Comparison of ENCODE assay signal across 8 mouse cellular contexts in genomic region chr1:33907421-33908190, GRCm38 (mm10). TPM values are rescaled to one million over a fixed set of nuclear protein-coding genes. Genes with fewer than 3 reads are reported as not detected.
DNase-seq lines count a peak whose midpoint lies in the region; ATAC-seq and TF ChIP-seq lines count a peak whose summit lies in the region.

TSS of gene Bend6 (minus strand) at chr1:33907816.

- peak within 1 kb of the TSS; percentile 95 for H3K4me2 ChIP-seq in heart, embryonic 13.5 days
- H3K4me2 ChIP-seq in liver, embryonic 15.5 days, result peak within 1 kb of the TSS; percentile 69
- H3K4me2 ChIP-seq in neural tube, embryonic 13.5 days, result peak within 1 kb of the TSS; percentile 80

- no peaks in the 10 kb centered on the region for H3K9me3 ChIP-seq in ES-E14 (ENCODE audit: control insufficient read depth, insufficient read depth, low read depth, low read length)
- H3K9me3 ChIP-seq in forebrain, embryonic 10.5 days, result no peaks in the 10 kb centered on the region
- no peaks in the 10 kb centered on the region for H3K9me3 ChIP-seq in heart, embryonic 13.5 days
- no peaks in the 10 kb centered on the region for H3K9me3 ChIP-seq in liver, embryonic 15.5 days (replicated peaks)
- H3K9me3 ChIP-seq in neural tube, embryonic 13.5 days, result no peaks in the 10 kb centered on the region

- peak; percentile 47 for DNase-seq in ES-E14 (ENCODE audit: low read depth, low spot score)
- peak; percentile 22 for DNase-seq in c-Kit-positive CD71-positive TER-119-negative erythroid progenitor cells, embryonic 14.5 days (ENCODE audit: low read depth)
- DNase-seq in forebrain, embryonic 10.5 days (ENCODE audit: extremely low spot score, low spot score), result peak; percentile 71
- DNase-seq in kidney, postnatal 36 days, result peak; percentile 26 to 57
- peak; percentile 63 for DNase-seq in thymus, postnatal 25 days

- in situ Hi-C loops in ES-E14 (cut with MboI; ENCODE audit: low sequenced_read_pairs in 2 of 2, unreplicated experiment in 2 of 2), result no loop called here

- H3K36me3 ChIP-seq in ES-E14 (ENCODE audit: control insufficient read depth, insufficient read depth, low read length, poor library complexity, severe bottlenecking), result no peaks in the 10 kb centered on the region
- no peaks in the 10 kb centered on the region for H3K36me3 ChIP-seq in forebrain, embryonic 10.5 days (replicated peaks)
- H3K36me3 ChIP-seq in heart, embryonic 13.5 days, result no peaks in the 10 kb centered on the region
- H3K36me3 ChIP-seq in liver, embryonic 15.5 days (replicated peaks), result no peaks in the 10 kb centered on the region
- no peaks in the 10 kb centered on the region for H3K36me3 ChIP-seq in neural tube, embryonic 13.5 days

- WGBS in forebrain, embryonic 10.5 days, result 3% methylated on average over 103 of the region's 110 CpGs
- under 1% methylated on average over 61 of the region's 110 CpGs for WGBS in heart, embryonic 13.5 days
- WGBS in liver, embryonic 15.5 days (ENCODE audit: insufficient replicate concordance), result under 1% methylated on average over 98 of the region's 110 CpGs
- WGBS in neural tube, embryonic 13.5 days, result under 1% methylated on average over 73 of the region's 110 CpGs

- 0 out of 2 replicates have a peak within 1 kb of the TSS, but pooled peaks have one; percentile 26 for H3K27ac ChIP-seq in ES-E14 (ENCODE audit: insufficient read depth, low read depth, low read length, poor library complexity, severe bottlenecking)
- peak within 1 kb of the TSS; percentile 89 for H3K27ac ChIP-seq in forebrain, embryonic 10.5 days
- H3K27ac ChIP-seq in heart, embryonic 13.5 days (replicated peaks), result no peak within 1 kb of the TSS
- no peak within 1 kb of the TSS for H3K27ac ChIP-seq in liver, embryonic 15.5 days (replicated peaks)
- H3K27ac ChIP-seq in neural tube, embryonic 13.5 days (replicated peaks), result peak within 1 kb of the TSS; percentile 88

- H3K4me1 ChIP-seq in ES-E14 (ENCODE audit: control insufficient read depth in 2 of 2, insufficient read depth in 2 of 2, low read length in 2 of 2, poor library complexity in 1 of 2), result peaks cover 2 to 8% of the 10 kb centered on the region in 2 experiments; a peak in 2 of 4 replicates
- peaks cover 27% of the 10 kb centered on the region for H3K4me1 ChIP-seq in forebrain, embryonic 10.5 days
- peaks cover 32% of the 10 kb centered on the region for H3K4me1 ChIP-seq in heart, embryonic 13.5 days
- peaks cover 3% of the 10 kb centered on the region; the same call in 1 of the 2 replicates for H3K4me1 ChIP-seq in liver, embryonic 15.5 days (replicated peaks)
- H3K4me1 ChIP-seq in neural tube, embryonic 13.5 days (replicated peaks), result peaks cover 24% of the 10 kb centered on the region

- ATAC-seq in heart, embryonic 13.5 days (ENCODE audit: extremely low read depth, insufficient number of reproducible peaks, low FRiP score, low TSS enrichment), result peak; percentile 33
- peak; percentile 76 for ATAC-seq in liver, embryonic 15.5 days (ENCODE audit: insufficient read depth)
- peak; percentile 88 for ATAC-seq in neural tube, embryonic 13.5 days (ENCODE audit: low read depth)

- H3K4me3 ChIP-seq in ES-E14 (ENCODE audit: insufficient read depth in 1 of 2, low read depth in 1 of 2, low read length in 2 of 2, poor library complexity in 1 of 2, severe bottlenecking in 1 of 2), result peak within 1 kb of the TSS; percentile 81 to 89
- H3K4me3 ChIP-seq in forebrain, embryonic 10.5 days, result peak within 1 kb of the TSS; percentile 73
- H3K4me3 ChIP-seq in heart, embryonic 13.5 days, result peak within 1 kb of the TSS; percentile 74
- H3K4me3 ChIP-seq in liver, embryonic 15.5 days (replicated peaks), result peak within 1 kb of the TSS; percentile 56
- peak within 1 kb of the TSS; percentile 66 for H3K4me3 ChIP-seq in neural tube, embryonic 13.5 days

- H3K9ac ChIP-seq in ES-E14 (ENCODE audit: insufficient read depth, low read depth, low read length, poor library complexity, severe bottlenecking), result peak within 1 kb of the TSS; percentile 83
- peak within 1 kb of the TSS; percentile 84 for H3K9ac ChIP-seq in heart, embryonic 13.5 days
- no peak within 1 kb of the TSS; the same call in 1 of the 2 replicates for H3K9ac ChIP-seq in liver, embryonic 15.5 days
- H3K9ac ChIP-seq in neural tube, embryonic 13.5 days, result peak within 1 kb of the TSS; percentile 84

- peaks cover 56% of the 10 kb centered on the region for H3K27me3 ChIP-seq in forebrain, embryonic 10.5 days (ENCODE audit: poor library complexity, severe bottlenecking)
- H3K27me3 ChIP-seq in heart, embryonic 13.5 days (replicated peaks), result peaks cover 42% of the 10 kb centered on the region
- peaks cover 83% of the 10 kb centered on the region for H3K27me3 ChIP-seq in liver, embryonic 15.5 days
- H3K27me3 ChIP-seq in neural tube, embryonic 13.5 days, result peaks cover 22% of the 10 kb centered on the region

TF ChIP-seq in ES-E14, 5 proteins besides CTCF, POLR2A, EP300 and RAD21:
- TF ChIP-seq HCFC1 (IDR thresholded peaks at IDR 0.05; ENCODE audit: borderline replicate concordance, insufficient read depth, low read length), result 0 out of 2 replicates have a peak, but pooled peaks have one; percentile 19
- no peak for TF ChIP-seq ZC3H11A (IDR thresholded peaks at IDR 0.05; ENCODE audit: borderline replicate concordance, low read depth, low read length)
- peak; percentile 69 for TF ChIP-seq MAFK (IDR thresholded peaks at IDR 0.05; ENCODE audit: insufficient read depth, low read depth, low read length)
- TF ChIP-seq ZNF384 (IDR thresholded peaks at IDR 0.05; ENCODE audit: low read depth, low read length), result no peak

RNA-seq across cellular contexts. Expression of gene Bend6, which starts in this region (rescaled TPM):
- 0.48 and 0.89 TPM in 2 replicates for total RNA-seq in ES-E14 (2012; rRNA removed)
- polyA plus RNA-seq in forebrain, embryonic 10.5 days (2016; fragmentation: Nextera tagmentation; extraction: Ambion mirVana), result 1.5 and 2.0 TPM in 2 replicates
- 4.4 and 4.6 TPM in 2 replicates for polyA plus RNA-seq in heart, embryonic 13.5 days (2015; fragmentation: Nextera tagmentation; extraction: Ambion mirVana)
- polyA plus RNA-seq in liver, embryonic 15.5 days (2015; fragmentation: Nextera tagmentation; extraction: Ambion mirVana), result 0.41 and 0.50 TPM in 2 replicates
- polyA plus RNA-seq in neural tube, embryonic 13.5 days (2015; fragmentation: Nextera tagmentation; extraction: Ambion mirVana), result 20.8 and 21.3 TPM in 2 replicates

Comparison
In these comparisons a context has a peak if more than half of its experiments do, and no peak if none do; other contexts are left out.
1. Peak in DNase-seq, H3K4me3 ChIP-seq, H3K27ac ChIP-seq and H3K9ac ChIP-seq in ES-E14; RNA of the gene not detected or under 1 TPM.
2. Peak in ATAC-seq, H3K4me3 ChIP-seq and H3K4me2 ChIP-seq in liver, embryonic 15.5 days; RNA of the gene not detected or under 1 TPM.
3. H3K27ac ChIP-seq: peak in forebrain, embryonic 10.5 days (single experiment) and neural tube, embryonic 13.5 days (single experiment); none in heart, embryonic 13.5 days (single experiment) and liver, embryonic 15.5 days (single experiment).
4. ATAC-seq: peak in every context shown above with its lines; median percentile 88 in neural tube, embryonic 13.5 days; 76 in liver, embryonic 15.5 days; 33 in heart, embryonic 13.5 days.
5. Peak in every context shown above with its lines, with median percentiles within 50 percentile points of each other: DNase-seq, H3K4me3 ChIP-seq and H3K4me2 ChIP-seq.